Mouse (Mus musculus) liver, embryonic 15.5 days (tissue): ENCODE measurements around the gene Man2b2. TPM values are rescaled to one million over a fixed set of nuclear protein-coding genes. Genes with fewer than 3 reads are reported as not detected.

Source experiments
- ATAC-seq: fragments of 200-750 bp; cut with Nextera tagmentation; 2 replicates; pipeline ENCODE4 v1.8.0; 2017; ENCODE audit warnings: moderate number of reproducible peaks, mild to moderate bottlenecking, moderate library complexity; ENCODE audit not compliant: insufficient read depth
- H3K27ac ChIP-seq: fragments of 300-500 bp; sonication (generic); replicated peaks from 2 replicates; pipeline ENCODE4 v1.5.1; 2015; ENCODE audit warnings: mild to moderate bottlenecking, inconsistent platforms
- H3K27me3 ChIP-seq: fragments of 300-500 bp; sonication (generic); 2 replicates; pipeline ENCODE4 v1.6.1; 2015; ENCODE audit warnings: mild to moderate bottlenecking, inconsistent platforms
- H3K36me3 ChIP-seq: fragments of 300-500 bp; sonication (generic); replicated peaks from 2 replicates; pipeline ENCODE4 v1.6.1; 2015; ENCODE audit warnings: moderate library complexity, mild to moderate bottlenecking, inconsistent platforms
- H3K4me1 ChIP-seq: fragments of 300-500 bp; sonication (generic); replicated peaks from 2 replicates; pipeline ENCODE4 v1.6.1; 2015; ENCODE audit warnings: inconsistent platforms
- H3K4me2 ChIP-seq: fragments of 300-500 bp; sonication (generic); 2 replicates; pipeline ENCODE4 v1.6.1; 2015; ENCODE audit warnings: moderate library complexity, mild to moderate bottlenecking, inconsistent platforms
- H3K4me3 ChIP-seq: fragments of 300-500 bp; sonication (generic); replicated peaks from 2 replicates; pipeline ENCODE4 v1.5.1; 2015; ENCODE audit warnings: mild to moderate bottlenecking, inconsistent platforms
- H3K9ac ChIP-seq: fragments of 300-500 bp; sonication (generic); 2 replicates; pipeline ENCODE4 v1.6.1; 2015; ENCODE audit warnings: moderate library complexity, mild to moderate bottlenecking, inconsistent platforms
- H3K9me3 ChIP-seq: fragments of 300-500 bp; sonication (generic); replicated peaks from 2 replicates; pipeline ENCODE4 v1.6.1; 2016; ENCODE audit warnings: inconsistent platforms
- WGBS: fragments of 180-500 bp; shearing (Covaris S2); methylation state at CpG from one replicate; pipeline ENCODE4 v1.1.7; 2015; ENCODE audit warnings: mixed read lengths; ENCODE audit not compliant: insufficient replicate concordance; 5-methylcytosine and 5-hydroxymethylcytosine counted together
- polyA plus RNA-seq: library from polyadenylated mRNA; unstranded; fragments of >200 nt; fragmentation: Nextera tagmentation; extraction: Ambion mirVana; gene quantifications from 2 replicates; pipeline ENCODE4 v1.2.1, GENCODE M21; 2015

Man2b2 gene
- polyA plus RNA-seq, 1 experiment from 2014 or later: 16.1 TPM

GRCm38 (mm10) chr5:36866701-36867250, 36.3 kb upstream of the Man2b2 start:
- H3K9me3 ChIP-seq: no peaks in the 10 kb centered on the region
- H3K27me3 ChIP-seq: peaks cover 66% of the 10 kb centered on the region
- no peak for ATAC-seq
- H3K27ac ChIP-seq: no peak overlapping the region
- no peak overlapping the region for H3K4me3 ChIP-seq
- no peak overlapping the region for H3K9ac ChIP-seq
- 58% methylated on average over 7 of the region's 7 CpGs for WGBS
- H3K4me1 ChIP-seq: no peaks in the 10 kb centered on the region
- no peaks in the 10 kb centered on the region for H3K36me3 ChIP-seq
- H3K4me2 ChIP-seq: no peak overlapping the region

GRCm38 (mm10) chr5:36861084-36861483, 30.6 kb upstream of the Man2b2 start:
- Histone ChIP-seq H3K9ac (no peak overlapping the region), H3K36me3 (no peaks in the 10 kb centered on the region), H3K27ac (no peak overlapping the region), H3K4me2 (no peak overlapping the region), H3K4me1 (no peaks in the 10 kb centered on the region), H3K4me3 (no peak overlapping the region), H3K9me3 (no peaks in the 10 kb centered on the region), H3K27me3 (peaks cover 9% of the 10 kb centered on the region)
- WGBS: 61% methylated on average over 2 of the region's 2 CpGs
- no peak for ATAC-seq

GRCm38 (mm10) chr5:36857546-36857945, 27.1 kb upstream of the Man2b2 start:
- Histone ChIP-seq H3K4me2 (no peak overlapping the region), H3K36me3 (no peaks in the 10 kb centered on the region), H3K4me1 (no peaks in the 10 kb centered on the region), H3K9ac (no peak overlapping the region), H3K27me3 (no peaks in the 10 kb centered on the region), H3K27ac (no peak overlapping the region), H3K9me3 (no peaks in the 10 kb centered on the region), H3K4me3 (no peak overlapping the region)
- no peak for ATAC-seq
- 49% methylated on average over 5 of the region's 5 CpGs for WGBS

GRCm38 (mm10) chr5:36856529-36856928, 26.1 kb upstream of the Man2b2 start:
- Histone ChIP-seq H3K27ac (no peak overlapping the region), H3K4me3 (no peak overlapping the region), H3K9ac (no peak overlapping the region), H3K4me2 (no peak overlapping the region), H3K36me3 (no peaks in the 10 kb centered on the region), H3K9me3 (no peaks in the 10 kb centered on the region), H3K27me3 (no peaks in the 10 kb centered on the region), H3K4me1 (no peaks in the 10 kb centered on the region)
- ATAC-seq: no peak
- 69% methylated on average over 7 of the region's 7 CpGs for WGBS

GRCm38 (mm10) chr5:36855180-36855579, 24.7 kb upstream of the Man2b2 start:
- Histone ChIP-seq H3K9ac (no peak overlapping the region), H3K27me3 (no peaks in the 10 kb centered on the region), H3K4me2 (no peak overlapping the region), H3K36me3 (no peaks in the 10 kb centered on the region), H3K4me1 (no peaks in the 10 kb centered on the region), H3K4me3 (no peak overlapping the region), H3K27ac (no peak overlapping the region), H3K9me3 (no peaks in the 10 kb centered on the region)
- no peak for ATAC-seq
- 58% methylated on average over 3 of the region's 3 CpGs for WGBS

- no peak overlapping the region for H3K27ac ChIP-seq
- H3K4me1 ChIP-seq: no peaks in the 10 kb centered on the region
- no peaks in the 10 kb centered on the region for H3K9me3 ChIP-seq
- ATAC-seq: no peak
- no peaks in the 10 kb centered on the region for H3K27me3 ChIP-seq
- no peaks in the 10 kb centered on the region for H3K36me3 ChIP-seq
- H3K4me2 ChIP-seq: no peak overlapping the region
- WGBS: 55% methylated on average over 4 of the region's 4 CpGs
- H3K4me3 ChIP-seq: no peak overlapping the region
- H3K9ac ChIP-seq: no peak overlapping the region
Observed at GRCm38 (mm10) chr5:36851572-36851971, 21.1 kb upstream of the Man2b2 start.

GRCm38 (mm10) chr5:36844490-36844889, 14.0 kb upstream of the Man2b2 start:
- ATAC-seq: no peak
- H3K27me3 ChIP-seq: no peaks in the 10 kb centered on the region
- H3K4me3 ChIP-seq: no peak overlapping the region
- H3K36me3 ChIP-seq: no peaks in the 10 kb centered on the region
- H3K27ac ChIP-seq: no peak overlapping the region
- WGBS: 69% methylated on average over 10 of the region's 10 CpGs
- H3K9me3 ChIP-seq: no peaks in the 10 kb centered on the region
- no peaks in the 10 kb centered on the region for H3K4me1 ChIP-seq
- no peak overlapping the region for H3K4me2 ChIP-seq
- H3K9ac ChIP-seq: no peak overlapping the region

GRCm38 (mm10) chr5:36841701-36842100, 11.2 kb upstream of the Man2b2 start:
- Histone ChIP-seq H3K27me3 (no peaks in the 10 kb centered on the region), H3K4me1 (no peaks in the 10 kb centered on the region), H3K9me3 (no peaks in the 10 kb centered on the region), H3K36me3 (no peaks in the 10 kb centered on the region), H3K27ac (no peak overlapping the region), H3K9ac (no peak overlapping the region), H3K4me3 (no peak overlapping the region), H3K4me2 (no peak overlapping the region)
- no peak for ATAC-seq
- 47% methylated on average over 1 of the region's 1 CpGs for WGBS

- H3K4me1 ChIP-seq: no peaks in the 10 kb centered on the region
- ATAC-seq: no peak
- WGBS: 65% methylated on average over 7 of the region's 7 CpGs
- H3K36me3 ChIP-seq: no peaks in the 10 kb centered on the region
- no peak overlapping the region for H3K27ac ChIP-seq
- no peak overlapping the region for H3K4me3 ChIP-seq
- H3K27me3 ChIP-seq: no peaks in the 10 kb centered on the region; the same call in 1 of the 2 replicates
- H3K9ac ChIP-seq: no peak overlapping the region
- no peaks in the 10 kb centered on the region for H3K9me3 ChIP-seq
- H3K4me2 ChIP-seq: no peak overlapping the region
Observed at GRCm38 (mm10) chr5:36840092-36840491, 9.6 kb upstream of the Man2b2 start.

GRCm38 (mm10) chr5:36839602-36840001, 9.1 kb upstream of the Man2b2 start:
- Histone ChIP-seq H3K9me3 (no peaks in the 10 kb centered on the region), H3K27ac (no peak overlapping the region), H3K36me3 (no peaks in the 10 kb centered on the region), H3K4me2 (no peak overlapping the region), H3K27me3 (no peaks in the 10 kb centered on the region; the same call in 1 of the 2 replicates), H3K4me3 (no peak overlapping the region), H3K9ac (no peak overlapping the region), H3K4me1 (no peaks in the 10 kb centered on the region)
- no peak for ATAC-seq
- WGBS: 52% methylated on average over 8 of the region's 8 CpGs

- no peak for ATAC-seq
- H3K27ac ChIP-seq: no peak overlapping the region
- H3K27me3 ChIP-seq: no peaks in the 10 kb centered on the region; the same call in 1 of the 2 replicates
- H3K9me3 ChIP-seq: no peaks in the 10 kb centered on the region
- H3K4me3 ChIP-seq: no peak overlapping the region
- no peaks in the 10 kb centered on the region for H3K36me3 ChIP-seq
- H3K4me2 ChIP-seq: no peak overlapping the region
- no peaks in the 10 kb centered on the region for H3K4me1 ChIP-seq
- WGBS: 55% methylated on average over 2 of the region's 2 CpGs
- no peak overlapping the region for H3K9ac ChIP-seq
Observed at GRCm38 (mm10) chr5:36839032-36839431, 8.6 kb upstream of the Man2b2 start.

GRCm38 (mm10) chr5:36835933-36836332, 5.5 kb upstream of the Man2b2 start:
- Histone ChIP-seq H3K36me3 (no peaks in the 10 kb centered on the region), H3K9ac (no peak overlapping the region)
- WGBS: 1% methylated on average over 6 of the region's 6 CpGs

More at GRCm38 (mm10) chr5:36835933-36836332, 5.5 kb upstream of the Man2b2 start:
- Histone ChIP-seq H3K9me3 (no peaks in the 10 kb centered on the region), H3K4me3 (no peak overlapping the region), H3K27me3 (no peaks in the 10 kb centered on the region; the same call in 1 of the 2 replicates), H3K27ac (no peak overlapping the region), H3K4me1 (0 out of 2 replicates have a peak, but pooled peaks cover under 1% of the 10 kb centered on the region), H3K4me2 (no peak overlapping the region)
- ATAC-seq: no peak
